Mouse (Mus musculus): ENCODE measurements around the gene Ptpdc1. TPM values are rescaled to one million over a fixed set of nuclear protein-coding genes. Genes with fewer than 3 reads are reported as not detected.

Ptpdc1 gene
- polyA plus RNA-seq, 1 experiment from 2014 or later = 18.8 TPM

DNA sequence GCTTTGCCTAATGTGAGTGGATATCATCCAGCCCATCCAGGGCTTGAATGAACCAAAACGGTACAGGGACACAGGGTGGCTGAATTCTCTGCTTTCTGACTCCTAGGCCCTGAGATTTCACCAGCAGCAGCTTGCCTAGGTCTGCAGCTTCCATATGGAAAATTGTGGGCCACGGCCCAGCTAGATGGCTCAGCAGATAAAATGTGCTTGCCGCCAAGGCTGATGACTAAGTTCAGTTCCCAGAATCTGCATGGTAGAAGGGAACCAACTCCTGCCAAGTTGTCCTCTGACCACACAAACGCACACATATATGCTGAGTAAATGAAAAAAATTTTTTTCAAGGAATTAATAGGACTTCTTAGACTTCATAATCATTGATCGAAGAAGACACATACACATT, 77.2 kb downstream of the Ptpdc1 start:
- Histone ChIP-seq H3K4me2 (ENCODE audit: low read length) (no peak overlapping the region), H3K27me3 (ENCODE audit: control insufficient read depth, insufficient read depth, low read depth, low read length) (no peaks in the 10 kb centered on the region), H3K27ac (ENCODE audit: low read length) (no peak overlapping the region), H3K9ac (ENCODE audit: low read depth, low read length) (no peak overlapping the region), H3K4me1 (ENCODE audit: control insufficient read depth, insufficient read depth, low read length) (peaks cover 18% of the 10 kb centered on the region), H3K9me3 (replicated peaks; ENCODE audit: control insufficient read depth, low read length, poor library complexity, severe bottlenecking) (no peaks in the 10 kb centered on the region), H3K36me3 (ENCODE audit: control insufficient read depth, insufficient read depth, low read length) (no peaks in the 10 kb centered on the region), H3K4me3 (ENCODE audit: low read depth, low read length) (no peak overlapping the region)
- WGBS = 90% methylated on average over 5 of the region's 5 CpGs
- ATAC-seq = no peak

DNA sequence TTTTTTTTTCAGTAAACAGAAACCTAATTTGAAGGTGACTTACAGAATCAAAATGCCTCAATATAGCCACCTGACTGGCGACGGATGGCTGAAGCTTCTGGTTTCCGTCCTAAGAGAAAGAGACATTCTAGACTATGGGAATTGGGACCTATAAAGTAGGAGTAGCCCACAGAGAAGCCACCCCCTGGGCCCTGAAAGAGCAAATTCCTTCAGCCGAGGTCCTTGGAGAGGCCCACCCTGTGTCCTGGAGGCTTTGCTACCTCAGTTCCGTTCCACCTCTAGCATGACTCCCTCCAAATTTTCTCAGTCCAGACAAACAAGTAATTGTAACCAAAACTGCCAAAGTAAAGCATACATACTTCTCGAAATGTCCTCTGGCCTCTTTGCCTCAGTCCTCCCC, 77.8 kb downstream of the Ptpdc1 start:
- ATAC-seq = no peak
- Histone ChIP-seq H3K27me3 (ENCODE audit: control insufficient read depth, insufficient read depth, low read depth, low read length) (no peaks in the 10 kb centered on the region), H3K27ac (ENCODE audit: low read length) (no peak overlapping the region), H3K36me3 (ENCODE audit: control insufficient read depth, insufficient read depth, low read length) (no peaks in the 10 kb centered on the region), H3K4me3 (ENCODE audit: low read depth, low read length) (no peak overlapping the region), H3K4me2 (ENCODE audit: low read length) (no peak overlapping the region), H3K4me1 (ENCODE audit: control insufficient read depth, insufficient read depth, low read length) (peaks cover 19% of the 10 kb centered on the region), H3K9ac (ENCODE audit: low read depth, low read length) (no peak overlapping the region), H3K9me3 (replicated peaks; ENCODE audit: control insufficient read depth, low read length, poor library complexity, severe bottlenecking) (no peaks in the 10 kb centered on the region)
- WGBS = 93% methylated on average over 6 of the region's 6 CpGs

DNA sequence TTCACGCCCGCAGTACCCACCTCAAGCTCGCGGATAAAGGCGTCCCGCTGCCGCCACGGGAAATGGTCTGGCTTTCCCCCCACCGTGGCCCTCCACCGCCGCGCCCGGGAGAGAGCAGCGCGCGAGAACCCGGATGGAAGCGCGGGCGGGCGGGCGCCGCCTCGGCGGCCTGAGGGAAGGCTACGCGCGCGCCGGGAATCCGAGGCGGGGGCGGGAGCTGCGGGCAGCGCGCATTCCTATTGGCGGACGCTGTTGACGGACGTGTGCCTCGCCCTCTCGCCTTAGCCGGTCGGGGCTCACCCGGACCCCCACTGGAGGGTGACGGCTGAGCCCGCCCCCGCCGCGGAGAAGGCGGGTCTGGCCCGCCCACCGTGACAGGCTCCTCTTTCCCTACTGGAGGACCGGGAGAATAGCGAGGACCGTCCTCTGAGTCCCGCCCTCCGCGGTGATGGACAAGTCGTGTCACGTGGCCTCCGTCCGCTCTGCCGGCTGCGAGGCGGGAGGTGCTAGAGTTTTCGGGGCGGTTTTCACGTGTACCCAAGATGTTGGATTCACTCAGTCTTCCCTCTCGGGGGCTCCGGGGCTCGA, 79.0 kb downstream of the Ptpdc1 start:
- Histone ChIP-seq H3K4me3 (ENCODE audit: low read depth, low read length) (peak overlapping the region; percentile 77), H3K36me3 (ENCODE audit: control insufficient read depth, insufficient read depth, low read length) (no peaks in the 10 kb centered on the region), H3K27ac (ENCODE audit: low read length) (peak overlapping the region; percentile 100), H3K9me3 (replicated peaks; ENCODE audit: control insufficient read depth, low read length, poor library complexity, severe bottlenecking) (no peaks in the 10 kb centered on the region), H3K4me2 (ENCODE audit: low read length) (peak overlapping the region; percentile 77), H3K4me1 (ENCODE audit: control insufficient read depth, insufficient read depth, low read length) (peaks cover 23% of the 10 kb centered on the region), H3K27me3 (ENCODE audit: control insufficient read depth, insufficient read depth, low read depth, low read length) (no peaks in the 10 kb centered on the region), H3K9ac (ENCODE audit: low read depth, low read length) (peak overlapping the region; percentile 99)
- peak; percentile 99 for ATAC-seq
- under 1% methylated on average over 60 of the region's 72 CpGs for WGBS

DNA sequence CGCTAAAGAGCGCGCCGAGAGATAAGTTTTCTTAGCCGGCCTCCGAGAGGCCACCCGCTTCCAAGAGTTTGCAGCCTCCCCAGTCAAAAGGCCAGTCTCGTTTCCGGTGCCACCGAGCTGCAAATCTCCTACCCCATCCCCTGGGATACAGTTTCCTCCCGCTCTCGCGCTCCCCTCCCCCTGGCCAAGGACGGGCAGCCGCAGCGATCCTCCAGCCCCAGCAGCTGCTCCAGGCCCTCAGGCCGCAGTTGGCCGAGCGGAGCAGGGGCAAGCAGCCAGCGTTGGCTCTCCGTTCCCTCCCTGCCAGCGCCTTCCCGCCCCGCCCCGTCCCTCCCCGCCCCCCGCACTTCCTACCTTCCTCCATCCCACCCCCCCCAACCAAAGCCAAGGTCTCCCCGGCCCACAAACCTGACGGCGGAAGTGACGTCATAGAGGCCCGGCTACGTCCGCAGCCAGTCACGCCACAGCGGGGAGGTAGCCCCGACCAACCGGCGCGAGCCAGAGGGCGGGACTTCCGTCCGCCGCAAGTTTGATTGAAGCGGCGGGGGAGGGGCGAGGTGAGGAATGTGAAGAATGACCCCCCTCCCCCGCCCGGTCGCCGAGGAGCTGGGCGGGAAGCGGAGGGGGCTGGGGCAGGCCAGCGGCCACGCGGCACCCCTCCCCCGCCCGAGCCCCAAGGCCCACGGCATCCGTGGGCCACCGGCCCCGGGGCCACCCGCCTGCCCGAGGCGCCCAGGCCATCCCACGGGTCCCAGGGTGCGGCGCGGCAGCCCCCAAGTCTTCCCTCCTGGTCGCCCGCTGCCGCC, 79.8 kb downstream of the Ptpdc1 start:
- Histone ChIP-seq H3K4me3 (ENCODE audit: low read depth, low read length) (peak overlapping the region; percentile 77), H3K4me2 (ENCODE audit: low read length) (peak overlapping the region; percentile 85), H3K27ac (ENCODE audit: low read length) (peak overlapping the region; percentile 100), H3K9me3 (replicated peaks; ENCODE audit: control insufficient read depth, low read length, poor library complexity, severe bottlenecking) (no peaks in the 10 kb centered on the region), H3K36me3 (ENCODE audit: control insufficient read depth, insufficient read depth, low read length) (no peaks in the 10 kb centered on the region), H3K4me1 (ENCODE audit: control insufficient read depth, insufficient read depth, low read length) (peaks cover 29% of the 10 kb centered on the region), H3K27me3 (ENCODE audit: control insufficient read depth, insufficient read depth, low read depth, low read length) (no peaks in the 10 kb centered on the region), H3K9ac (ENCODE audit: low read depth, low read length) (peak overlapping the region; percentile 99)
- under 1% methylated on average over 53 of the region's 72 CpGs for WGBS
- ATAC-seq = peak; percentile 88

DNA sequence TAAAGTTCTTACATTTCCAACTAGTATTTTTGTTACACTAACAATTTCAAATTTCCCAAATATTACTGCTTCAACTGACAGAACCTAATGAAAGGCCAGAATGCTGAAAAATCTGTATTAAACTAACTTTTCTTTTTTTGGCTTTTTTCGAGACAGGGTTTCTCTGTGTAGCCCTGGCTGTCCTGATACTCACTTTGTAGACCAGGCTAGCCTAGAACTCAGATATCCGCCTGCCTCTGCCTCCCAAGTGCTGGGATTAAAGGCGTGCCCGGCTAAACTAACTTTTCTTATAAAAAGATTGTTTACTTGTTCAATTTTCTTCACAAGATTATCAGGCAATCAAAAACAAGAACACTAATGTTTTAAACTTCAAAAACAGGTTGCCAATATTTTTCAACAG, 80.6 kb downstream of the Ptpdc1 start:
- Histone ChIP-seq H3K4me1 (ENCODE audit: control insufficient read depth, insufficient read depth, low read length) (peaks cover 35% of the 10 kb centered on the region), H3K27me3 (ENCODE audit: control insufficient read depth, insufficient read depth, low read depth, low read length) (no peaks in the 10 kb centered on the region), H3K4me3 (ENCODE audit: low read depth, low read length) (peak overlapping the region; percentile 77), H3K36me3 (ENCODE audit: control insufficient read depth, insufficient read depth, low read length) (no peaks in the 10 kb centered on the region), H3K9ac (ENCODE audit: low read depth, low read length) (no peak overlapping the region), H3K4me2 (ENCODE audit: low read length) (peak overlapping the region; percentile 85), H3K9me3 (replicated peaks; ENCODE audit: control insufficient read depth, low read length, poor library complexity, severe bottlenecking) (no peaks in the 10 kb centered on the region), H3K27ac (ENCODE audit: low read length) (no peak overlapping the region)
- 47% methylated on average over 4 of the region's 4 CpGs for WGBS
- no peak for ATAC-seq

DNA sequence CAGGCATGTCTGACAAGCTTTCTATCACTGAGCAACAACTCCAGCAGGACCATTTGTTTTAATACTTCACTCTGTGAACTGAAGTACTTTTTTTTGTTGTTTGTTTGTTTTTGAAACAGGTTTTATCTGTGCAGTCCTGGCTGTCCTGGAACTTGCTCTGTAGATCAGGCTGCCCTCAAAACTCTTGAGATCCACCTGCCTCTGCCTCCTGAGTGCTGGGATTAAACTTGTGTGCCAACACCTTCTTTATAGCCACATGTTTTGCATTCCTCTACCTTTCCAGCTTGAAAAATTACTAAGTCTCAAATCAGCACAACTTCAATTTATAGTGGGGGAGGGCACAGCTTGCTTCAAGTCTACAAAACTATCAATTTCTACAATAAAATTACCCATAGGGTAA, 81.1 kb downstream of the Ptpdc1 start:
- H3K4me3 ChIP-seq (ENCODE audit: low read depth, low read length) = no peak overlapping the region
- H3K9ac ChIP-seq (ENCODE audit: low read depth, low read length) = no peak overlapping the region
- peak overlapping the region; percentile 31; the same call in 1 of the 2 replicates for H3K4me2 ChIP-seq (ENCODE audit: low read length)
- H3K4me1 ChIP-seq (ENCODE audit: control insufficient read depth, insufficient read depth, low read length) = peaks cover 37% of the 10 kb centered on the region
- H3K9me3 ChIP-seq (replicated peaks; ENCODE audit: control insufficient read depth, low read length, poor library complexity, severe bottlenecking) = no peaks in the 10 kb centered on the region
- H3K36me3 ChIP-seq (ENCODE audit: control insufficient read depth, insufficient read depth, low read length) = no peaks in the 10 kb centered on the region
- no peaks in the 10 kb centered on the region for H3K27me3 ChIP-seq (ENCODE audit: control insufficient read depth, insufficient read depth, low read depth, low read length)
- no peak overlapping the region for H3K27ac ChIP-seq (ENCODE audit: low read length)
- no peak for ATAC-seq

DNA sequence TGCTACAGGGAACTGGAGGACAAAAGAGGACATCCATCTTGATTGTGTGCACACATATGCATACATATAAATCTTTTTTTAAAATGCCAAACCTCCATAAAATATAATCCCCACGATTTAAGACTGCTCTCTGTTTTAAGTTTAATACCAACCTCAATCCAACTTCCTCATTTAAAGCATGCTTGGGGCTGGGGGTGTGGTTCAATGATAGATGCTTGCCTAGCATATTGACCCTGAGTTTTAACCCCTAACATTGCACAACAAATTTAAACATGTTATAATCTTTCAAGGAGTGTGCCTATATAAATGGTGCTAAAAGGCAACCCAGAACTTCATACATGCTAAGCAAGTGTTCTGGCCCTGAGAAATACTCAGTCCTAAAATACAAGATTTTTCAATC, 85.0 kb downstream of the Ptpdc1 start:
- no peak for ATAC-seq
- 71% methylated on average over 1 of the region's 1 CpGs for WGBS

DNA sequence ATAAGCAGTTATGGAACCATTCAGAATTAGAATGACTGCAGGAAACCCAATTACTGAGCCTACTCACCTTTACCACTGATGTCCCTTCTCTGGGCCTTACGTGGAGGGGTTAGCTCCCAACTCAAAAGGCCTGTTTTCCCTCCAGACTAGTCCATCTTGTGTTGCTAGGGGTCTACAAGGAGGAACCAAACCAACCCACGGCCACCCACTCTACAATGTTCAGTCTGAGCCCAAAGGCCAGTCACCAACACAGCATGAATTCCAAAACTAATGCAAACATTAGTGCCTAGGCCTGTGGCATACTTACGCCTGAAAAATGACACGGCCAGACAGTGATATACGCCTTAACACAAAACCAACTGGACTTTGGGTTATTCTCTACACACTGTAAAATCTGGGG, 92.0 kb downstream of the Ptpdc1 start:
- no peaks in the 10 kb centered on the region for H3K9me3 ChIP-seq (replicated peaks; ENCODE audit: control insufficient read depth, low read length, poor library complexity, severe bottlenecking)
- H3K27me3 ChIP-seq (ENCODE audit: control insufficient read depth, insufficient read depth, low read depth, low read length) = no peaks in the 10 kb centered on the region
- H3K4me3 ChIP-seq (ENCODE audit: low read depth, low read length) = no peak overlapping the region
- H3K36me3 ChIP-seq (ENCODE audit: control insufficient read depth, insufficient read depth, low read length) = peaks cover 6% of the 10 kb centered on the region; the same call in 1 of the 2 replicates
- WGBS = 90% methylated on average over 5 of the region's 5 CpGs
- no peak overlapping the region for H3K9ac ChIP-seq (ENCODE audit: low read depth, low read length)
- no peak for ATAC-seq
- no peak overlapping the region for H3K27ac ChIP-seq (ENCODE audit: low read length)
- 0 out of 2 replicates have a peak, but pooled peaks cover under 1% of the 10 kb centered on the region for H3K4me1 ChIP-seq (ENCODE audit: control insufficient read depth, insufficient read depth, low read length)
- H3K4me2 ChIP-seq (ENCODE audit: low read length) = no peak overlapping the region

More for the DNA sequence above, 85.0 kb downstream of the Ptpdc1 start:
- peaks cover 34% of the 10 kb centered on the region for H3K4me1 ChIP-seq (ENCODE audit: control insufficient read depth, insufficient read depth, low read length)
- H3K36me3 ChIP-seq (ENCODE audit: control insufficient read depth, insufficient read depth, low read length) = peaks cover 6% of the 10 kb centered on the region; the same call in 1 of the 2 replicates
- no peak overlapping the region for H3K9ac ChIP-seq (ENCODE audit: low read depth, low read length)
- H3K9me3 ChIP-seq (replicated peaks; ENCODE audit: control insufficient read depth, low read length, poor library complexity, severe bottlenecking) = no peaks in the 10 kb centered on the region
- no peaks in the 10 kb centered on the region for H3K27me3 ChIP-seq (ENCODE audit: control insufficient read depth, insufficient read depth, low read depth, low read length)
- no peak overlapping the region for H3K4me2 ChIP-seq (ENCODE audit: low read length)
- H3K27ac ChIP-seq (ENCODE audit: low read length) = no peak overlapping the region
- no peak overlapping the region for H3K4me3 ChIP-seq (ENCODE audit: low read depth, low read length)

DNA sequence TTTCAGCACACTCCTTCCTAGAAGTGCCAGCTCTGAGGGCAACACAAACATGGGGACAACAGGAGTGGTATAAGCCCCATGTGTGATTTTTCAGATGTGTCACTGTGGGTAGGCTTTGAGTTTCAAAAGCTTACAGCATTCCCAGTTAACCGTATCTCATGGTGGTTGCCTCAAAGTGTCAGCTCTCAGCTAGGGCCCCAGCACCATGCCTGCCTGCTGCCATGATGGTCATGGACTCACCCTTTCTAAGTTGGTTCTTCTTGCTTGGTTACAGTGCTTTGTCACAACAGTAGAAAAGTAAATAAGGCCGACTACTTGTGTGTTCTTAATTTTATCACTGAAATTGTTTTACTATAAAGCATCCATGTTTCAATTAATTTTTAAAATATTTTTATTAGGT, 94.0 kb downstream of the Ptpdc1 start:
- 0 out of 2 replicates have a peak, but pooled peaks cover 2% of the 10 kb centered on the region for H3K4me1 ChIP-seq (ENCODE audit: control insufficient read depth, insufficient read depth, low read length)
- H3K9ac ChIP-seq (ENCODE audit: low read depth, low read length) = no peak overlapping the region
- H3K27me3 ChIP-seq (ENCODE audit: control insufficient read depth, insufficient read depth, low read depth, low read length) = no peaks in the 10 kb centered on the region
- H3K4me2 ChIP-seq (ENCODE audit: low read length) = no peak overlapping the region
- 81% methylated on average over 2 of the region's 2 CpGs for WGBS
- no peaks in the 10 kb centered on the region for H3K9me3 ChIP-seq (replicated peaks; ENCODE audit: control insufficient read depth, low read length, poor library complexity, severe bottlenecking)
- H3K4me3 ChIP-seq (ENCODE audit: low read depth, low read length) = no peak overlapping the region
- ATAC-seq = no peak
- H3K27ac ChIP-seq (ENCODE audit: low read length) = no peak overlapping the region
- H3K36me3 ChIP-seq (ENCODE audit: control insufficient read depth, insufficient read depth, low read length) = peaks cover 3% of the 10 kb centered on the region; the same call in 1 of the 2 replicates
